Mouse (Mus musculus): ENCODE results near the gene Pla2g1b. TPM values are rescaled to one million over a fixed set of nuclear protein-coding genes. Genes with fewer than 3 reads are reported as not detected.
"Not testable (repeated sequence)": the region's sequence is repeated elsewhere in the genome, so short reads cannot be mapped to it uniquely, and the experiment has no call there.

The Pla2g1b gene
- total RNA-seq, 2 experiments from 2014 or later = not detected

- DNase-seq (ENCODE audit: low spot score in 2 of 2) = peak; percentile 84 to 95
Measured at GRCm38 (mm10) chr5:115483947-115484920, 18.2 kb downstream of the Pla2g1b start, which contains the start of gene Sirt4. TSS of gene Sirt4 (minus strand) at chr5:115484725.

GRCm38 (mm10) chr5:115484996-115485395 is 18.9 kb downstream of the Pla2g1b start:
- no peak for DNase-seq (ENCODE audit: low spot score in 2 of 2)

- DNase-seq (ENCODE audit: low spot score in 2 of 2) = no peak
Measured at GRCm38 (mm10) chr5:115485489-115486205, 19.6 kb downstream of the Pla2g1b start.

GRCm38 (mm10) chr5:115486726-115487125 is 20.7 kb downstream of the Pla2g1b start:
- no peak for DNase-seq (ENCODE audit: low spot score in 2 of 2)

GRCm38 (mm10) chr5:115487353-115487752 is 21.3 kb downstream of the Pla2g1b start:
- no peak for DNase-seq (ENCODE audit: low spot score in 2 of 2)

- no peak for DNase-seq (ENCODE audit: low spot score in 2 of 2)
Measured at GRCm38 (mm10) chr5:115487942-115488580, 22.0 kb downstream of the Pla2g1b start.

- peak; percentile 87 to 90 for DNase-seq (ENCODE audit: low spot score in 2 of 2)
Measured at GRCm38 (mm10) chr5:115488841-115489698, 23.0 kb downstream of the Pla2g1b start.

GRCm38 (mm10) chr5:115489699-115490637 is 23.9 kb downstream of the Pla2g1b start:
- DNase-seq (ENCODE audit: low spot score in 2 of 2) = peak; percentile 90 to 93

- DNase-seq (ENCODE audit: low spot score in 2 of 2) = no peak
Measured at GRCm38 (mm10) chr5:115490638-115491000, 24.6 kb downstream of the Pla2g1b start.

GRCm38 (mm10) chr5:115491076-115491475 is 25.0 kb downstream of the Pla2g1b start:
- no peak for DNase-seq (ENCODE audit: low spot score in 2 of 2)

- DNase-seq (ENCODE audit: low spot score in 2 of 2) = no peak
Measured at GRCm38 (mm10) chr5:115491771-115492322, 25.8 kb downstream of the Pla2g1b start.

GRCm38 (mm10) chr5:115492711-115493335 is 26.8 kb downstream of the Pla2g1b start:
- no peak for DNase-seq (ENCODE audit: low spot score in 2 of 2)

GRCm38 (mm10) chr5:115493441-115493840 is 27.4 kb downstream of the Pla2g1b start:
- DNase-seq (ENCODE audit: low spot score in 2 of 2) = no peak

GRCm38 (mm10) chr5:115495618-115496017 is 29.6 kb downstream of the Pla2g1b start:
- DNase-seq (ENCODE audit: low spot score in 2 of 2) = not testable (repeated sequence)

GRCm38 (mm10) chr5:115497033-115497432 is 31.0 kb downstream of the Pla2g1b start:
- DNase-seq (ENCODE audit: low spot score in 2 of 2) = no peak

- DNase-seq (ENCODE audit: low spot score in 2 of 2) = no peak
Measured at GRCm38 (mm10) chr5:115498307-115499240, 32.5 kb downstream of the Pla2g1b start.

GRCm38 (mm10) chr5:115500383-115500935 is 34.4 kb downstream of the Pla2g1b start:
- no peak for DNase-seq (ENCODE audit: low spot score in 2 of 2)

Data from layer of hippocampus, postnatal 14 days (tissue).